Mouse (Mus musculus) embryonic facial prominence, embryonic 14.5 days (tissue): ENCODE data around the gene Zbed5. TPM values are rescaled to one million over a fixed set of nuclear protein-coding genes. Genes with fewer than 3 reads are reported as not detected.
"Not testable (repeated sequence)": the region's sequence is repeated elsewhere in the genome, so short reads cannot be mapped to it uniquely, and the experiment has no call there.

Experiments
- ATAC-seq: fragments of 200-750 bp; cut with Nextera tagmentation; 2 replicates; pipeline ENCODE4 v1.8.0; 2017; ENCODE audit warnings: low read depth, moderate number of reproducible peaks, moderate TSS enrichment
- DNase-seq: peaks from one replicate; pipeline ENCODE4 v3.0.0-alpha.2; 2015; ENCODE audit warnings: low spot score
- H3K27ac ChIP-seq: fragments of 300-500 bp; sonication (generic); replicated peaks from 2 replicates; pipeline ENCODE4 v1.5.1; 2014; ENCODE audit warnings: low read depth, mild to moderate bottlenecking, low read length, moderate library complexity
- H3K27me3 ChIP-seq: fragments of 300-500 bp; sonication (generic); replicated peaks from 2 replicates; pipeline ENCODE4 v1.6.1; 2014; ENCODE audit warnings: low read length; ENCODE audit not compliant: control insufficient read depth, insufficient read depth
- H3K36me3 ChIP-seq: fragments of 300-500 bp; sonication (generic); 2 replicates; pipeline ENCODE4 v1.6.1; 2014; ENCODE audit warnings: low read length, mixed read lengths; ENCODE audit not compliant: control insufficient read depth, insufficient read depth
- H3K4me1 ChIP-seq: fragments of 300-500 bp; sonication (generic); 2 replicates; pipeline ENCODE4 v1.6.1; 2014; ENCODE audit warnings: antibody characterized with exemption, low read length; ENCODE audit not compliant: control insufficient read depth, insufficient read depth
- H3K4me2 ChIP-seq: fragments of 300-500 bp; sonication (generic); 2 replicates; pipeline ENCODE4 v1.6.1; 2014; ENCODE audit warnings: low read depth, mild to moderate bottlenecking, low read length, moderate library complexity, mixed read lengths
- H3K4me3 ChIP-seq: fragments of 300-500 bp; sonication (generic); 2 replicates; pipeline ENCODE4 v1.5.1; 2014; ENCODE audit warnings: low read depth, mild to moderate bottlenecking, low read length
- H3K9ac ChIP-seq: fragments of 300-500 bp; sonication (generic); 2 replicates; pipeline ENCODE4 v1.6.1; 2014; ENCODE audit warnings: low read depth, mild to moderate bottlenecking, low read length, moderate library complexity, mixed read lengths
- H3K9me3 ChIP-seq: fragments of 300-500 bp; sonication (generic); 2 replicates; pipeline ENCODE4 v1.6.1; 2016; ENCODE audit warnings: low read length; ENCODE audit not compliant: control insufficient read depth
- WGBS: fragments of 180-500 bp; shearing (Covaris S2); extraction: QIAGEN DNeasy Blood & Tissue Kit; methylation state at CpG from one replicate; pipeline ENCODE4 v1.1.7; 2014; 5-methylcytosine and 5-hydroxymethylcytosine counted together
- polyA plus RNA-seq: library from polyadenylated mRNA; unstranded; fragments of >200 nt; fragmentation: Nextera tagmentation; extraction: Ambion mirVana; gene quantifications from 2 replicates; pipeline ENCODE4 v1.2.1, GENCODE M21; 2014

The Zbed5 gene
- polyA plus RNA-seq, 1 experiment from 2014 or later, result 5.6 TPM

GRCm38 (mm10) chr5:129936941-129937340 is 41.4 kb downstream of the Zbed5 start:
- Histone ChIP-seq H3K9me3 (no peaks in the 10 kb centered on the region), H3K9ac (no peak overlapping the region), H3K4me2 (no peak overlapping the region), H3K27me3 (no peaks in the 10 kb centered on the region), H3K4me3 (no peak overlapping the region), H3K4me1 (no peaks in the 10 kb centered on the region; the same call in 1 of the 2 replicates), H3K36me3 (no peaks in the 10 kb centered on the region), H3K27ac (no peak overlapping the region)
- ATAC-seq (no peak), DNase-seq (peak; percentile 20)
- 44% methylated on average over 4 of the region's 4 CpGs for WGBS

GRCm38 (mm10) chr5:129940281-129940680 is 44.8 kb downstream of the Zbed5 start:
- WGBS, result 54% methylated on average over 2 of the region's 2 CpGs
- no peak overlapping the region for H3K4me3 ChIP-seq
- peak overlapping the region; percentile 63; the same call in 1 of the 2 replicates for H3K4me2 ChIP-seq
- no peaks in the 10 kb centered on the region for H3K9me3 ChIP-seq
- no peaks in the 10 kb centered on the region for H3K36me3 ChIP-seq
- H3K9ac ChIP-seq, result no peak overlapping the region
- no peak for ATAC-seq
- no peaks in the 10 kb centered on the region for H3K27me3 ChIP-seq
- H3K4me1 ChIP-seq, result peaks cover 6% of the 10 kb centered on the region; the same call in 1 of the 2 replicates
- H3K27ac ChIP-seq, result no peak overlapping the region
- no peak for DNase-seq

DNA sequence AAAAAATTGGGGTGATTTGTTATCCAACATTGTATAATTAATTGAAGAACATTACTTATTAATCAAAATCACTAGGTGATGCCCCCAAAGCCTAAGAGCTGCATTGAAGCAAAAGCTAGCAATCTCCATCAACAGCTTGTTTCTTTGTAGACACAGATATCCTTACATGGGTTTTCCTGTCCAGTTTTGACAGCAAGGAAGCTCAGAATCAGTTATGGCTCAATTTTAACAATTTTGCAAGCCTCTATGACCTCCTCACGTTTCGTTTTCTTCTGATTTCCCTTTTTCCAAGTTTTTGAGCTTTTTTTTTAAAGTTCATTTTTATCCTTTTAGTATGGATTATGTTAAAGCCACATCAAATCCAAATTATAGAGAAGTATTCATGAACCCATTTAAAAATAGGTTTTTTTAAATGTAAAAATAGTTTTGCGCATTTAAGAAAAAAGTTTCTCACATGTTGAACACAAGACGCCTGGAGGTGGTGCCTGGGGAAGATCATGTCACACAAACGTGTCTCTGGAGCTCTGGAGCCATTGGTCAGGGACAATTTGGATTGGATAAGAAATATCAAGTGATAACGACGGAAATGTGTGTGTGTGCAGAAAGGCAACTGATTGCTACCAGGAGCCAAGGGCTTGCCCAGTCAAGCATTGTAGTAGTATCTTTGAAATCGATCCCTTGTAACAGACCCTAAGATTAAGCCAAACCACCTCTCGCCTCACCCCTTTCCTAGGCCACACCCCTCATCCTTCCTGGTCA is 45.4 kb downstream of the Zbed5 start:
- H3K27ac ChIP-seq, result peak overlapping the region; percentile 55
- peak overlapping the region; percentile 88 for H3K4me3 ChIP-seq
- no peaks in the 10 kb centered on the region for H3K9me3 ChIP-seq
- peak overlapping the region; percentile 63 for H3K4me2 ChIP-seq
- peak overlapping the region; percentile 25; the same call in 1 of the 2 replicates for H3K9ac ChIP-seq
- H3K36me3 ChIP-seq, result 0 out of 2 replicates have a peak, but pooled peaks cover 3% of the 10 kb centered on the region
- ATAC-seq (peak; percentile 35), DNase-seq (no peak)
- no peaks in the 10 kb centered on the region for H3K27me3 ChIP-seq
- peaks cover 6% of the 10 kb centered on the region; the same call in 1 of the 2 replicates for H3K4me1 ChIP-seq
- 7% methylated on average over 9 of the region's 9 CpGs for WGBS

DNA sequence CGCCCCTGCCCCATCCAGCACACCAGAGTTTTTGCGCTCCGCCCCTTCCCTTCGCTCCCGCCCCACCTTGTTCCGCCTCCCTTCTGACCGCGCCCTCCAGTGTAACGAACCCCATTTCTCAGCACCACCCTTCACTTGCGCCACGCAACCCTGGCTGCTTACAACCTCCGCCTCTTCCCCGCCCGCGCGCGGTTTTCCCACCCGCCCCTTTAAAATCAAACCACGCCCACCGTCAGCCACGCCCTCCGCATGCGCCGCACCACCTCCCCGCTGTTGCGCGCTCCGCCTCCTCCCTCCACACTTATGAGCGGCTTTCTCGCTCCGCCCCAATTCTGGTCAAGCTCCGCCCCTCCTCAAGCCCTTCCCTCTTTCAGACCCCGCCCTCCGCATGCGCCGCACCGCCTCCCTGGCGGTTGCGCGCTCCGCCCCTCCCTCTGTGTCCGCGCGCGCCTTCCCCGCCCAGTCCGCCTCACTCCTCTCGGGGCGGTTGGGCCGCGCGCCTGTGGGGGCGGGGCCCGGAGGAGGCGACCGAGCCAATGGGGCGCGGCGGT is 46.0 kb downstream of the Zbed5 start, which contains the start of gene Vkorc1l1:
Gene Vkorc1l1, plus strand, starts transcription at position 476 of the 551 bp plus-strand sequence.
- 1% methylated on average over 52 of the region's 59 CpGs for WGBS
- peak within 1 kb of the TSS; percentile 88 for H3K4me3 ChIP-seq
- peaks cover 6% of the 10 kb centered on the region; the same call in 1 of the 2 replicates for H3K4me1 ChIP-seq
- peak; percentile 98 for ATAC-seq
- no peaks in the 10 kb centered on the region for H3K9me3 ChIP-seq
- H3K27me3 ChIP-seq, result no peaks in the 10 kb centered on the region
- peak; percentile 99 for DNase-seq
- H3K4me2 ChIP-seq, result peak within 1 kb of the TSS; percentile 81
- H3K9ac ChIP-seq, result peak within 1 kb of the TSS; percentile 86
- 0 out of 2 replicates have a peak, but pooled peaks cover 3% of the 10 kb centered on the region for H3K36me3 ChIP-seq
- peak within 1 kb of the TSS; percentile 55 for H3K27ac ChIP-seq

DNA sequence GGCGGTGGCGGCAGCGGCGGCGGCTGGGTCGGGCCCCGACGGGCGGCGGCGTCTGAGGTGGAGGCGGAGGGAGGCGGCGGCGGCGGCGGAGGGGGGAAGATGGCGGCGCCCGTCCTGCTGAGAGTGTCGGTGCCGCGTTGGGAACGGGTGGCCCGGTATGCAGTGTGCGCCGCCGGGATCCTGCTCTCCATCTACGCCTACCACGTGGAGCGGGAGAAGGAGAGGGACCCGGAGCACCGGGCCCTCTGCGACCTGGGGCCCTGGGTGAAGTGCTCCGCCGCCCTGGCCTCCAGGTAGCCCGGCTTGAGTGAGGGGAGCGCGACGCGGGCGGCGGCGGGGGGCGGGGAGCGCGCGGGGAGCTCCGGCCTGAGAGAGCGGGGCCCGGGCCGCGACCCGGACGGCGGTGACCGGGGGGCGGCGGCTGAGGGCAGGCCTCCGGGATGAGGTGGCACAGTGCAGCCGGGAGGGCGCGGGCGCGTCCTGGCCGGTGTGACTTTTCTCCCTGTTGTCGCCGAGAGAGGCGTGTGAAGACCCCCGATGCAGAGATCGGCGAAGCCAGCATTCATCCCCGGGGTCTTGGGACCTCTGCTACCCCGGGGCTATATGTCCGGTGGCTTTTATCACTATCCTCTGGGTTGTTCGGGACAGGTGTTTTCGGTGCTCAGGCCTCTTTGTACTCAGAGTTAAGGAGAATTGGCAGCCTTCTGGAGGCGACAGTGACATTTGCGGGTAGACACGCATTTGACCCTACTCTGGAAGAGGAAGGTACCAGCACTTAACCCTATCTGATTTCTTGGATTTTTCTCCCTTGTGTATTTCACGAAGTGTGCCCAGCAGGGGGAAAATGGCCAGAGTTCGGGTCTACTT is 46.8 kb downstream of the Zbed5 start:
- WGBS, result 1% methylated on average over 17 of the region's 82 CpGs
- peak; percentile 38 for ATAC-seq
- not testable (repeated sequence) for H3K36me3 ChIP-seq, H3K9me3 ChIP-seq, DNase-seq, H3K27me3 ChIP-seq, H3K4me1 ChIP-seq
- peak overlapping the region; percentile 86 for H3K9ac ChIP-seq
- peak overlapping the region; percentile 81 for H3K4me2 ChIP-seq
- H3K27ac ChIP-seq, result peak overlapping the region; percentile 44; the same call in 1 of the 2 replicates
- peak overlapping the region; percentile 88 for H3K4me3 ChIP-seq

DNA sequence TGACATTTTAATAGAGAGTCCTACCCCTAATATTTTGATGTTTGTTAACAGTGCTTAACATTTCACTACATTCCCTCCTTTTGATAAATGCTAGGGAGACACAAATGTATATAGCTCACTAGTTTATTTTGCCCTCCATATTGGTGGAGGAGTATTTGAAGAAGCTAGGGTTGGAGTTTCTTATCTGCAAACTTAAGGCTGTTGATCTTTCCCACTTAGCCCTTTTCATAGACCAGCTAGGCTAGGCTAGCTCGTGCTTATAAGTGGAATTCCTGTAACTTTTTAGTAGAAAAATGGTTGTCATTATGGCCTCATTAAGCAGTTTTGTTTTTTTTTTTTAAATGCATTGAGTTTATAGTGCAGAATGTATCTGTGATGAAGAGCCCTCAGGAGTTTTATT is 47.9 kb downstream of the Zbed5 start:
- H3K4me2 ChIP-seq, result peak overlapping the region; percentile 26; the same call in 1 of the 2 replicates
- WGBS, result 87% methylated on average over 1 of the region's 1 CpGs
- no peak overlapping the region for H3K9ac ChIP-seq
- DNase-seq (no peak), ATAC-seq (no peak)
- no peaks in the 10 kb centered on the region for H3K9me3 ChIP-seq
- no peak overlapping the region for H3K4me3 ChIP-seq
- H3K36me3 ChIP-seq, result peaks cover 8% of the 10 kb centered on the region; the same call in 1 of the 2 replicates
- H3K4me1 ChIP-seq, result peaks cover 6% of the 10 kb centered on the region; the same call in 1 of the 2 replicates
- H3K27me3 ChIP-seq, result no peaks in the 10 kb centered on the region
- no peak overlapping the region for H3K27ac ChIP-seq

- Histone ChIP-seq H3K4me2 (no peak overlapping the region), H3K4me3 (no peak overlapping the region), H3K36me3 (peaks cover 8% of the 10 kb centered on the region; the same call in 1 of the 2 replicates), H3K27me3 (no peaks in the 10 kb centered on the region), H3K27ac (no peak overlapping the region), H3K9ac (no peak overlapping the region; the same call in 1 of the 2 replicates), H3K9me3 (no peaks in the 10 kb centered on the region), H3K4me1 (0 out of 2 replicates have a peak, but pooled peaks cover 6% of the 10 kb centered on the region)
- ATAC-seq, result no peak
- 96% methylated on average over 2 of the region's 2 CpGs for WGBS
- no peak for DNase-seq
Measured at GRCm38 (mm10) chr5:129947528-129948033, 52.1 kb downstream of the Zbed5 start.

GRCm38 (mm10) chr5:129952143-129952542 is 56.6 kb downstream of the Zbed5 start:
- no peaks in the 10 kb centered on the region for H3K27me3 ChIP-seq
- 95% methylated on average over 4 of the region's 4 CpGs for WGBS

More at GRCm38 (mm10) chr5:129952143-129952542, 56.6 kb downstream of the Zbed5 start:
- H3K27ac ChIP-seq, result no peak overlapping the region
- no peak overlapping the region for H3K4me3 ChIP-seq
- H3K36me3 ChIP-seq, result peaks cover 5% of the 10 kb centered on the region; the same call in 1 of the 2 replicates
- H3K4me2 ChIP-seq, result no peak overlapping the region
- H3K9ac ChIP-seq, result no peak overlapping the region
- DNase-seq (no peak), ATAC-seq (no peak)
- no peaks in the 10 kb centered on the region for H3K9me3 ChIP-seq
- H3K4me1 ChIP-seq, result no peaks in the 10 kb centered on the region
